Mouse (Mus musculus) embryonic stem cell, embryonic (primary cell): ENCODE data around the gene Mpdz.

Source experiments
- CTCF ChIA-PET, 4 experiments: fragments of 300-600 bp in 2 of 4; fragments of 350-600 bp in 2 of 4; sonication (Branson Sonifier 250); formaldehyde crosslinking; loops; one replicate each; lab custom pipeline; 2022; ENCODE audit warnings: inconsistent platforms in 2 of 4; lab: Charles Lee
- POLR2A ChIA-PET, 4 experiments: fragments of 300-600 bp in 2 of 4; fragments of 350-600 bp in 2 of 4; sonication (Branson Sonifier 250); formaldehyde crosslinking; loops; one replicate each; lab custom pipeline; 2022; ENCODE audit warnings: antibody characterized with exemption in 4 of 4, inconsistent platforms in 1 of 4; lab: Charles Lee

The Mpdz gene

GRCm38 (mm10) chr4:81415324-81416026, 27.1 kb downstream of the Mpdz start:
- POLR2A ChIA-PET, result no interaction called here
- CTCF ChIA-PET, result interaction anchor here in 1 of 4 experiments (0.6 kb wide), 1 partner anchor 94 kb away, joined by 3 read pairs; no protein-coding TSS in a partner anchor

GRCm38 (mm10) chr4:81414684-81415323, 27.8 kb downstream of the Mpdz start:
- ChIA-PET POLR2A (no interaction called here), CTCF (no interaction called here)

- ChIA-PET POLR2A (no interaction called here), CTCF (no interaction called here)
Measured at GRCm38 (mm10) chr4:81396883-81397282, 45.7 kb downstream of the Mpdz start.

DNA sequence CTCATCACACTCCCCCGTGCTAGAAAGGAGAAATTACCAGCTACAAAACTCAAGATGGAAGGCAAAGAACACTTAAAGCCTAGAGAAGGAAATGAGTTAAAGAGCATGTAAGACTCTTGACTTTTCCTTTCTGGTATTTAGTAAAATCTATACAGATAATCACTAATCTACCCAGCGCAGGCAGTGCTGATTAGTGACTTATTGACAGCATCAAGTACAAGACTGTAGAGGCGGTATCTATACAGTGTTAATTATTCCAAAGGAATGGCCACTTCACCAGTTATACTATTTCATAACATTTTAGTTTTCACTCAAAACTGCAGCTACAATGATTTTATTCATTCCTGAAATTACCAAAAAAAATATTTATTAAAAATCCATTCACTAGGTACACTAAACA, 49.7 kb downstream of the Mpdz start:
- ChIA-PET POLR2A (no interaction called here), CTCF (no interaction called here)

- ChIA-PET CTCF (no interaction called here), POLR2A (no interaction called here)
Measured at GRCm38 (mm10) chr4:81389263-81389662, 53.4 kb downstream of the Mpdz start.

- POLR2A ChIA-PET, result no interaction called here
- CTCF ChIA-PET, result no interaction called here
Measured at GRCm38 (mm10) chr4:81387644-81388043, 55.0 kb downstream of the Mpdz start.

GRCm38 (mm10) chr4:81372355-81372754, 70.3 kb downstream of the Mpdz start:
- CTCF ChIA-PET, result no interaction called here
- POLR2A ChIA-PET, result no interaction called here

- POLR2A ChIA-PET, result no interaction called here
Measured at GRCm38 (mm10) chr4:81351368-81351767, 91.2 kb downstream of the Mpdz start.

DNA sequence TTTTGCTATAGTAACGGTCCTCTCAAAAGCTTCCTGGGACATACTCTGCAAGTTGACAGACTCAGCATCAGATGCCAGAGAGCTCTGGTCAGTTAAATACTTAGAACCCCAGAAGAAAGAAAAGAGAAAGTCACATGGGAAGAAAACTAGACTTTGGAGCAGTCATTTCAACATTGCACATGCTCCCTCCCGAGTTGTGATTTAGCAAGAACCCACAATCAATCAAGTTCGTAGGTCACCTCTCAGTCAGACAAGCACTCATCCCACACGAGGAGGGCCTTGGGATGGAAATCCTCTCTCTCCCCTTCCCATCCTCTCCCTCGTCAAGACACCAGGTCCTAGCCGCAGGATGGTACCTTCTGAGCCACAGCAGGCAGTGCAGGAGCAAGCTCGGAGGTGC, 94.0 kb downstream of the Mpdz start:
- CTCF ChIA-PET, result no interaction called here
- POLR2A ChIA-PET, result no interaction called here

More at GRCm38 (mm10) chr4:81351368-81351767, 91.2 kb downstream of the Mpdz start:
- CTCF ChIA-PET, result no interaction called here

DNA sequence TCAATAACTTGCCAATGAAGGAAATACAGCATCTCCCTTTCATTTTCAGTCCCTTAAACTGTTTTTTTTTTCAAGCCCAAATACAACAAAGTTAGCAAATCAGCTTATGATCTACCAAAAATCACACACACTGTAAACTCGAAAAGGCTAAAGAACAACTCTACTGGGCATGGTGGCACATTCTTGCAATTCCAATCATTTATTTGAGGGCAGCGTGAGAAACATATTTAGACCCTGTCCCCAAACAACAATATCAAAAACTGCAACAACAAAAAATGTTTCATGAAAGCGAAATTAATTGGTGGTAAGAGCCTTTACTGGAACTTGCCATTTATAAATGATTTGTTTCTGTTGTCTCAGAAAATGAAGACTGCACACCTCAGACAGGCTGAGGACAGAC, 97.5 kb downstream of the Mpdz start:
- POLR2A ChIA-PET, result no interaction called here
- CTCF ChIA-PET, result no interaction called here

DNA sequence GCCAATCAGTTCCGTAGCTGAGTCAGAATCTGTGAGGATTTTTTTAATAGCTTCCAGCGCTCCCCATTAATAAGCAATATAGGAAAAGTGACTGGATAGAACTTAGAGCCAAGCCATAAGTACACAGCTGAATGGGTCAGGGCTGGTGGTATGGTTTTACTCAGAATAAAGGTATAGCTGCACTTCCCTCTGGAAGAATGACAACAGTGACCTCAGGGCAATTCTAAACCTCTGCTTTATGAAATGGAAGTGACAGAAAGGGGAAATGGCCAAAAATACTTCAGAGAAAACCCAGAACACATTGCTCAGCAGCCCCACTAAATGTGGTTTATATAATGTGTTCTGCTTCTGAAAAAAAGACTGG, 109.0 kb downstream of the Mpdz start:
- ChIA-PET CTCF (no interaction called here), POLR2A (no interaction called here)

- CTCF ChIA-PET, result no interaction called here
- POLR2A ChIA-PET, result no interaction called here
Measured at GRCm38 (mm10) chr4:81332901-81333627, 109.6 kb downstream of the Mpdz start.

GRCm38 (mm10) chr4:81332439-81332841, 110.2 kb downstream of the Mpdz start:
- POLR2A ChIA-PET, result no interaction called here
- CTCF ChIA-PET, result no interaction called here

DNA sequence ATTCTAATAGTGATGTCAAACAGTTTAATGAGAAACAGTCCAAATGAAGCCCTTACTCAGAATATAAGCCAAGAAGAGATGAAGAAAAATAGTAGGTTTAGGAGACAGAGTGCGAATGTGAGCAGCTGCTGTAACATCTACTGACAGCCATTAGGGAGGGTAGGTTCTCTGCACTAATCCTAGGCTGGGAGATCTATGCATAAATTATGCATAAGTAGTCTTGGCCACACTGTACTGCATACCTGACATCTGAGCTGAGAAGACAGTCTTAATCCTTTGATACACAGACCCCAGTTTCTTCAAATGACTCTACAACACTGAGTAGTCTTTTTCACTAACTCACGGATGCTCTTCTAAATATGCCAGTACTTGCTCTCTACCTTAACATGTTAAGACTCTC, 114.9 kb downstream of the Mpdz start:
- ChIA-PET CTCF (no interaction called here), POLR2A (interaction anchor here in 1 of 4 experiments (1.1 kb wide), 1 partner anchor 11 kb away, joined by 3 read pairs; no protein-coding TSS in a partner anchor)

DNA sequence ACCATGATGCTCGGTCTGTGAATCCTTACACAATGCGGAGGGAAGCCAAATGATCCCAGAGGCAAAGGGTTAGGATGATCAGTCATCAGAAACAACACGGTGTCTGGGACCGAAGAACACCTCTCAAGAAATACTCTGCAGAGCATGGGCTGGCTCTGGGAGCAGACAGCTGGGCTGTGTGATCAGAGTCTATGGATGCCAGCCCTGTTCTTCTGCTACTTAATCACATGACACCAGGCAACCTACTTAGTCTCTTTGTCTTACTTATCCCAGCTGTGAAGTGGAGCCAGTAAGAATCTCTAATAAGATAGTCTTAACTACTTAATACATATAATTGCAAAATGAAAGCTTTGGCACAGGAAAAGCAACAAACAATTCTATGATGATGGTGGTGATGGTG, 118.8 kb downstream of the Mpdz start:
- ChIA-PET CTCF (interaction anchor here in 1 of 4 experiments (0.5 kb wide), 1 partner anchor 145 kb away, joined by 6 read pairs; no protein-coding TSS in a partner anchor), POLR2A (no interaction called here)

DNA sequence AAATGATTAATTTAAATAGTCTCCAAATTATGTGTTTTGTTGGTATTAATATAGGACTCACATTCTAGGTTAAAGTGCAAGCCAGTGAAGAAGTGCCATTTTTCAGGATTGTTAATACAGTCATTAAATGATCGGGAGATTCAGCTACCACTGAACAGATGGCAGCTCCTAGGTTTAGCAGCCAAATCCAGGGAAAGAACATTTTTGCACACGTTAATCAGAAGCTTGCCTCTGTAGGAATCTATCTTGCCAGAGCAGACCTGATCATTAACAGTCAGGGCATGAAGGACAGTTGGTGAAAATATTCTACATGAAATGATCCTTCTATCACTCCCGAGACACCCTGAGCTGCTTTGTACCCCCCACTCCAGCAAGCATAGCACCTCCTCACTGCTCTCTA, 120.4 kb downstream of the Mpdz start:
- POLR2A ChIA-PET, result no interaction called here
- CTCF ChIA-PET, result no interaction called here

DNA sequence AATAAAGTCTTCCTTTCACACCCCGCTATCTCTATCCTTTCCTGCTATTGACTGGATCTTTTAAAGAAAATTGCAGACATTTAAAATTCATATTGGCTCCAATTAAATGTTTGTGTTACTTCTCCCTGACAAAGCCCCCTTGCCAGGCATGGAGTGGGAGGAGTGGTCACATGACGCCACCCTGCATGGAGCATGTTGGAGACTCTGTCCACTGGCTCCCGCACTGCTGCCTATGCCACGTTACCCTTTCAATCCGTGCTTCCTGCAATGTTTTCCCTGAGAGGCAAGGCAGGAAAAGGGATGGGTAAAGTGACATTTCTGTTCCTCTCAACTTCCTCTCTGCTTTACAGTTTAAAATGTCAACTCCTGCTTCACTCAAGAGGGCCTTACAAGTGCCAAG, 128.0 kb downstream of the Mpdz start:
- POLR2A ChIA-PET, result no interaction called here
- CTCF ChIA-PET, result no interaction called here

- POLR2A ChIA-PET, result no interaction called here
- CTCF ChIA-PET, result no interaction called here
Measured at GRCm38 (mm10) chr4:81313246-81313645, 129.4 kb downstream of the Mpdz start.

DNA sequence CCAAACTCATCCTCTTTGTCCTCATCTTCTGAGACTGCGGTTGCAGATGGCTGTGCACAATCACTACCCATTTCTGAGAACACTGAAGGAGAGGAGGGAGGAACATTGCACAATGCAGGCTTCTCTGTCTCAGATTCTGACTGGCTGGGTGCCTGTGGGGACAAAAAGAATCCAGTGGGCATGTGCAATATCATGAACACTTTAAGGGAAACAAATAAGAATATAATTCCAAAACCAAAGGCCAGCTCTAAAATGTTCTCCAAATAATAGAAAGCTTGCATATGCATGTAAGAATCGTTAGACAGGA, 132.5 kb downstream of the Mpdz start:
- ChIA-PET POLR2A (no interaction called here), CTCF (no interaction called here)

- ChIA-PET CTCF (no interaction called here), POLR2A (no interaction called here)
Measured at GRCm38 (mm10) chr4:81309473-81310167, 133.0 kb downstream of the Mpdz start.
